Mouse (Mus musculus) small intestine, adult 2 months (tissue): Measurements from ENCODE around the gene Cald1. TPM values are rescaled to one million over a fixed set of nuclear protein-coding genes. Genes with fewer than 3 reads are reported as not detected.

Experiments
- H3K27ac ChIP-seq: fragments of 200-500 bp; 2 replicates; pipeline ENCODE4 v1.5.1; 2012; ENCODE audit warnings: low read depth, low read length, control low read depth, inconsistent platforms; ENCODE audit not compliant: insufficient read depth
- H3K27me3 ChIP-seq: fragments of 200-500 bp; 2 replicates; pipeline ENCODE4 v1.6.1; 2012; ENCODE audit warnings: mild to moderate bottlenecking, moderate library complexity, low read length, inconsistent platforms; ENCODE audit not compliant: control insufficient read depth, insufficient read depth
- H3K36me3 ChIP-seq: fragments of 200-500 bp; 2 replicates; pipeline ENCODE4 v1.6.1; 2012; ENCODE audit warnings: mild to moderate bottlenecking, low read length, control low read depth, inconsistent platforms; ENCODE audit not compliant: control insufficient read depth, insufficient read depth
- H3K4me1 ChIP-seq: fragments of 200-500 bp; 2 replicates; pipeline ENCODE4 v1.6.1; 2012; ENCODE audit warnings: low read length, inconsistent platforms, mixed read lengths; ENCODE audit not compliant: control insufficient read depth, insufficient read depth, insufficient read length
- H3K4me3 ChIP-seq: fragments of 200-500 bp; 2 replicates; pipeline ENCODE4 v1.5.1; 2012; ENCODE audit warnings: low read depth, mild to moderate bottlenecking, control low read depth, inconsistent platforms, low read length, moderate library complexity
- CTCF ChIP-seq: fragments of 200-500 bp; IDR thresholded peaks from 2 replicates; pipeline ENCODE4 v1.5.1; 2012; ENCODE audit warnings: low read depth, mild to moderate bottlenecking, control low read depth, inconsistent platforms, low read length, moderate library complexity, mixed read lengths; ENCODE audit not compliant: insufficient replicate concordance, insufficient read length; ENCODE audit errors: extremely low read depth
- POLR2A ChIP-seq: fragments of 200-500 bp; IDR thresholded peaks from 2 replicates; pipeline ENCODE4 v1.6.1; 2012; ENCODE audit warnings: low read depth, mild to moderate bottlenecking, control low read depth, inconsistent platforms, low read length, moderate library complexity
- WGBS: fragments of 180-500 bp; shearing (Covaris S2); methylation state at CpG from one replicate; pipeline ENCODE4 v1.1.7; 2018; 5-methylcytosine and 5-hydroxymethylcytosine counted together
- polyA plus RNA-seq: library from polyadenylated mRNA; depleted of rRNA; stranded (reverse); fragments of >200 nt; gene quantifications from 2 replicates; pipeline ENCODE4 v1.2.3, GENCODE M21; 2012

The Cald1 gene
- polyA plus RNA-seq, 1 experiment: 5.6 TPM

- 72% methylated on average over 6 of the region's 6 CpGs for WGBS
Observed at GRCm38 (mm10) chr6:34719141-34719680, 120.9 kb downstream of the Cald1 start.

GRCm38 (mm10) chr6:34720447-34720846, 122.1 kb downstream of the Cald1 start:
- no peak for TF ChIP-seq CTCF
- TF ChIP-seq POLR2A: no peak
- WGBS: 63% methylated on average over 4 of the region's 4 CpGs
- no peak overlapping the region for H3K27ac ChIP-seq
- no peaks in the 10 kb centered on the region for H3K27me3 ChIP-seq
- no peaks in the 10 kb centered on the region for H3K36me3 ChIP-seq
- H3K4me1 ChIP-seq: peaks cover 2% of the 10 kb centered on the region; the same call in 1 of the 2 replicates
- H3K4me3 ChIP-seq: no peak overlapping the region

More at GRCm38 (mm10) chr6:34719141-34719680, 120.9 kb downstream of the Cald1 start:
- H3K4me1 ChIP-seq: peaks cover 2% of the 10 kb centered on the region; the same call in 1 of the 2 replicates
- no peak for TF ChIP-seq CTCF
- no peak for TF ChIP-seq POLR2A
- no peak overlapping the region for H3K4me3 ChIP-seq
- H3K27ac ChIP-seq: no peak overlapping the region
- H3K27me3 ChIP-seq: no peaks in the 10 kb centered on the region
- H3K36me3 ChIP-seq: no peaks in the 10 kb centered on the region

DNA sequence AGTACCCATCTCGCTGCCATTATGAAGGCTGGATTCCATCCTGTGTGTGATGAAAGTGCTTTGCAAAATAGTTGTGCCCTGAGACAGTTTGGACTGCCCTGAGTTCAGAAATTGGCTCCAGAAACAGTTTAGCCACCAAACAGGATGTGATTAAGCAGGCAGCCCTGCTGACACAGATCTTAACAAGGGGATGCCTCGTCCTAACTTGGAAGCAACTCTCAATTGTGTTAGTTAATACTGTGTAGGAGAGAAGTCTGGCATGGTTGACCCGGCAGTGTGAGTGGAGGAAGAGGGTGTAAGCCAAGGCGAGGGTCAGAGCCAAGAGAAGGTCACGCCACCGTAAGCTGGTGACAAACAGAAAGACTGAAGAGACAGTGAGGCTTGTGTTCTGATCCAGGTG, 123.4 kb downstream of the Cald1 start:
- peaks cover 2% of the 10 kb centered on the region; the same call in 1 of the 2 replicates for H3K4me1 ChIP-seq
- no peaks in the 10 kb centered on the region for H3K27me3 ChIP-seq
- 64% methylated on average over 6 of the region's 6 CpGs for WGBS
- H3K4me3 ChIP-seq: no peak overlapping the region
- no peak for TF ChIP-seq CTCF
- no peak for TF ChIP-seq POLR2A
- no peaks in the 10 kb centered on the region for H3K36me3 ChIP-seq
- no peak overlapping the region for H3K27ac ChIP-seq

DNA sequence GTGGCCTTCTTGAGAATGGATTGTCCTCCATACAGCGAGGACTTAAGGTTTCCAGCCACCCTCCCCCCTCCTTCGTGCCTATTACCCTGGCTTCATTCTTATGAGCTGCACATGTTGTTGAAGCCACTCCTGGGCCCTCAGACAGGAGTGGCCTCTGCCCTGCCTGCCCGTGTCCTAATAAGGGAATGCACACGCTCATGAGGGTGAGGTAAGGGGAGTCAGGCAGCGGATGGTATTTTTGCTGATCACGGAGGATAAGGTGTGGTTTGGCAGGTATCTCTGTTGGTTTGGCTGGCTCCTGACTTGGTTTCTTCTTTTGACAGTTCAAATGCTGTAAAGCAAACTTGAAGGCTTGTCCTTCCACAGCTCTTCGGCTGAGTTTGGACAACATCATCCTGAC, 124.4 kb downstream of the Cald1 start:
- 72% methylated on average over 7 of the region's 7 CpGs for WGBS
- TF ChIP-seq CTCF (no peak), POLR2A (no peak)
- Histone ChIP-seq H3K27ac (no peak overlapping the region), H3K4me3 (no peak overlapping the region), H3K36me3 (no peaks in the 10 kb centered on the region), H3K4me1 (peaks cover 2% of the 10 kb centered on the region; the same call in 1 of the 2 replicates), H3K27me3 (no peaks in the 10 kb centered on the region)

- H3K27me3 ChIP-seq: no peaks in the 10 kb centered on the region
- WGBS: 66% methylated on average over 10 of the region's 10 CpGs
- H3K36me3 ChIP-seq: no peaks in the 10 kb centered on the region
- H3K4me1 ChIP-seq: peaks cover 2% of the 10 kb centered on the region; the same call in 1 of the 2 replicates
- H3K4me3 ChIP-seq: no peak overlapping the region
- H3K27ac ChIP-seq: no peak overlapping the region
- no peak for TF ChIP-seq POLR2A
Observed at GRCm38 (mm10) chr6:34723250-34723904, 125.1 kb downstream of the Cald1 start.

DNA sequence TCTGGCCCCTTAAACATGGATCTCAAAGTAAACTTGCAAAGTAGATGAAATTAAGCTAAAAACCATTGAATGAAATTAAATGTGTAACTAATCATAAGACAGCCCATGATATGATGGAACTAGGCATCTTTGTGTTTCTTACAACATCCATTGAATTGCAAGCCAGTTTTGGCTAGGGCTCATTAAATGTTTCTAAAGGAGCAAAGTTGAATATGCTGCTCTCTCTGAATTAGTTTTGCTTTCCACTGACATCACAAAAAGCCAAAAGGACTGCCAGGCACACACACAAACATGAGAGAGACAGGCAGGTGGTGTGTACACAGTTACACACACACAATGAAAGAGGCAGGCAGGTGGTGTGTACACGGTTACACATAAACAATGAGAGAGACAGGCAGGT, 127.4 kb downstream of the Cald1 start:
- TF ChIP-seq POLR2A (no peak), CTCF (no peak)
- Histone ChIP-seq H3K27me3 (no peaks in the 10 kb centered on the region), H3K36me3 (no peaks in the 10 kb centered on the region), H3K4me3 (no peak overlapping the region), H3K4me1 (no peaks in the 10 kb centered on the region; the same call in 1 of the 2 replicates), H3K27ac (no peak overlapping the region)
- 31% methylated on average over 1 of the region's 1 CpGs for WGBS

DNA sequence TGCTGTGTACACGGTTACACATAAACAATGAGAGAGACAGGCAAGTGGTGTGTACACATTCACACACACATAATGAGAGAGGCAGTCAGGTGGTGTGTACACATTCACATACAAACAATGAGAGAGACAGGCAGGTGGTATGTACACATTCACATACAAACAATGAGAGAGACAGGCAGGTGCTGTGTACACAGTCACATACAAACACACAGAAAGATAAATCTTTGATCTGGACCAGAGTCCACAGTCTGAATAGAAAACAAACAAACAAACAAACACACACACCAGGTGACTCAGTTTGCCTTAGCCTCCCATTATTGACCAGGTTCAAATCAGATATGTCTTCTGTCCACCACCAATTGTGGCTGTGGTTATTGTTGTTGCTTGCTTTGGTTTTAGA, 127.8 kb downstream of the Cald1 start:
- Histone ChIP-seq H3K27ac (no peak overlapping the region), H3K4me1 (no peaks in the 10 kb centered on the region; the same call in 1 of the 2 replicates), H3K27me3 (no peaks in the 10 kb centered on the region), H3K36me3 (no peaks in the 10 kb centered on the region), H3K4me3 (no peak overlapping the region)
- TF ChIP-seq CTCF (no peak), POLR2A (no peak)
- 30% methylated on average over 1 of the region's 1 CpGs for WGBS

- H3K27ac ChIP-seq: no peak overlapping the region
- H3K36me3 ChIP-seq: no peaks in the 10 kb centered on the region
- 63% methylated on average over 15 of the region's 15 CpGs for whole genome bisulfite sequencing
- no peak for TF ChIP-seq POLR2A
- no peak for TF ChIP-seq CTCF
- no peaks in the 10 kb centered on the region; the same call in 1 of the 2 replicates for H3K4me1 ChIP-seq
- no peaks in the 10 kb centered on the region for H3K27me3 ChIP-seq
- H3K4me3 ChIP-seq: no peak overlapping the region
Observed at GRCm38 (mm10) chr6:34727316-34727983, 129.2 kb downstream of the Cald1 start.
